Mouse (Mus musculus) heart, adult 2 months (tissue): ENCODE results near the gene Vps45. TPM values are rescaled to one million over a fixed set of nuclear protein-coding genes. Genes with fewer than 3 reads are reported as not detected.

Source experiments
- DNase-seq, 2 experiments: peaks; one replicate each; pipeline ENCODE4 v3.0.0; 2021
- H3K27ac ChIP-seq: fragments of 200-600 bp; 2 replicates; pipeline ENCODE4 v1.8.1; 2022
- H3K27me3 ChIP-seq: fragments of 200-500 bp; 2 replicates; pipeline ENCODE4 v1.6.1; 2012; ENCODE audit warnings: mild to moderate bottlenecking, low read length, inconsistent platforms, mixed read lengths; ENCODE audit not compliant: control insufficient read depth, insufficient read depth
- H3K36me3 ChIP-seq: fragments of 200-500 bp; 2 replicates; pipeline ENCODE4 v1.6.1; 2012; ENCODE audit warnings: low read length, inconsistent platforms; ENCODE audit not compliant: control insufficient read depth, insufficient read depth
- H3K4me1 ChIP-seq: fragments of 200-500 bp; 2 replicates; pipeline ENCODE4 v1.6.1; 2011; ENCODE audit warnings: low read length; ENCODE audit not compliant: control insufficient read depth, insufficient read depth
- H3K4me3 ChIP-seq: fragments of 200-600 bp; 2 replicates; pipeline ENCODE4 v1.8.1; 2022
- H3K79me2 ChIP-seq: fragments of 200-500 bp; replicated peaks from 2 replicates; pipeline ENCODE4 v1.6.1; 2012; ENCODE audit warnings: mild to moderate bottlenecking, inconsistent platforms, low read length, moderate library complexity, mixed read lengths; ENCODE audit not compliant: control insufficient read depth, insufficient read depth
- H3K9ac ChIP-seq: fragments of 200-500 bp; 2 replicates; pipeline ENCODE4 v1.6.1; 2012; ENCODE audit warnings: low read depth, mild to moderate bottlenecking, control low read depth, inconsistent platforms, low read length, mixed read lengths
- CTCF ChIP-seq: fragments of 200-600 bp; IDR thresholded peaks from 2 replicates; pipeline ENCODE4 v1.8.1; 2022; ENCODE audit warnings: antibody characterized with exemption, mild to moderate bottlenecking, moderate library complexity
- EP300 ChIP-seq: fragments of 200-500 bp; IDR thresholded peaks from 2 replicates; pipeline ENCODE4 v1.6.1; 2011; ENCODE audit warnings: low read depth, low read length, control low read depth; ENCODE audit not compliant: insufficient read depth
- POLR2A ChIP-seq: fragments of 200-500 bp; IDR thresholded peaks from 2 replicates; pipeline ENCODE4 v1.6.1; 2011; ENCODE audit warnings: mild to moderate bottlenecking, low read depth, low read length, control low read depth; ENCODE audit not compliant: insufficient read depth
- WGBS: fragments of 180-500 bp; shearing (Covaris S2); methylation state at CpG from one replicate; pipeline ENCODE4 v1.1.7; 2018; 5-methylcytosine and 5-hydroxymethylcytosine counted together
- intact Hi-C: fragments of 180-260 bp; cut with DNase I; formaldehyde crosslinking; loops from one replicate; pipeline ENCODE4 v1.15.1; 2025
- polyA plus RNA-seq: library from polyadenylated mRNA; depleted of rRNA; stranded (reverse); fragments of >200 nt; gene quantifications from 2 replicates; pipeline ENCODE4 v1.2.3, GENCODE M21; 2012
- total RNA-seq, 2 experiments: library from RNA; stranded (reverse); gene quantifications; 2 replicates each; pipeline ENCODE4 v1.2.3; 2021

The Vps45 gene
- total and polyA plus RNA-seq, 3 experiments, result 4.3 to 24.5 (median 23.0) TPM

- no peak overlapping the region for H3K9ac ChIP-seq
- WGBS, result 15% methylated on average over 5 of the region's 5 CpGs
Observed at GRCm38 (mm10) chr3:96012805-96013204, 45.5 kb downstream of the Vps45 start.

GRCm38 (mm10) chr3:96008463-96008862 is 49.8 kb downstream of the Vps45 start:
- DNase-seq, result no peak
- WGBS, result 65% methylated on average over 6 of the region's 6 CpGs
- Histone ChIP-seq H3K27me3 (no peaks in the 10 kb centered on the region), H3K4me3 (no peak overlapping the region), H3K27ac (no peak overlapping the region), H3K9ac (no peak overlapping the region), H3K36me3 (no peaks in the 10 kb centered on the region), H3K4me1 (no peaks in the 10 kb centered on the region), H3K79me2 (no peaks in the 10 kb centered on the region)
- TF ChIP-seq CTCF (no peak), POLR2A (no peak), EP300 (no peak)
- intact Hi-C loops, result no loop called here

More at GRCm38 (mm10) chr3:96012805-96013204, 45.5 kb downstream of the Vps45 start:
- Histone ChIP-seq H3K4me1 (no peaks in the 10 kb centered on the region), H3K27ac (peak overlapping the region; percentile 59), H3K79me2 (no peaks in the 10 kb centered on the region), H3K36me3 (no peaks in the 10 kb centered on the region), H3K4me3 (no peak overlapping the region), H3K27me3 (no peaks in the 10 kb centered on the region)
- intact Hi-C loops, result no loop called here
- no peak for DNase-seq
- TF ChIP-seq CTCF (no peak), POLR2A (no peak), EP300 (no peak)

GRCm38 (mm10) chr3:96001560-96001959 is 56.7 kb downstream of the Vps45 start:
- 83% methylated on average over 1 of the region's 1 CpGs for WGBS
- no peak overlapping the region for H3K4me3 ChIP-seq
- peaks cover 14% of the 10 kb centered on the region for H3K4me1 ChIP-seq
- intact Hi-C loops, result loop anchor here (5.0 kb wide), 1 partner anchor 34 kb away; no protein-coding TSS in a partner anchor
- no peak overlapping the region for H3K9ac ChIP-seq
- H3K36me3 ChIP-seq, result no peaks in the 10 kb centered on the region
- H3K27me3 ChIP-seq, result no peaks in the 10 kb centered on the region
- TF ChIP-seq EP300 (no peak), POLR2A (no peak), CTCF (no peak)
- peak overlapping the region; percentile 67 for H3K27ac ChIP-seq
- no peak for DNase-seq
- no peaks in the 10 kb centered on the region for H3K79me2 ChIP-seq

- no peaks in the 10 kb centered on the region for H3K27me3 ChIP-seq
- intact Hi-C loops, result loop anchor here (5.0 kb wide), 1 partner anchor 34 kb away; no protein-coding TSS in a partner anchor
- no peak overlapping the region for H3K4me3 ChIP-seq
- peak overlapping the region; percentile 67 for H3K27ac ChIP-seq
- H3K4me1 ChIP-seq, result peaks cover 14% of the 10 kb centered on the region
- H3K9ac ChIP-seq, result 0 out of 2 replicates have a peak overlapping the region, but pooled peaks have one; percentile 33
- no peaks in the 10 kb centered on the region for H3K36me3 ChIP-seq
- peak in 1 of 2 experiments; percentile 52 for DNase-seq
- TF ChIP-seq CTCF (no peak), EP300 (no peak), POLR2A (no peak)
- 31% methylated on average over 9 of the region's 9 CpGs for WGBS
- no peaks in the 10 kb centered on the region for H3K79me2 ChIP-seq
Observed at GRCm38 (mm10) chr3:96000921-96001501, 57.3 kb downstream of the Vps45 start.

- H3K4me3 ChIP-seq, result peak overlapping the region; percentile 21; the same call in 1 of the 2 replicates
- WGBS, result 30% methylated on average over 14 of the region's 14 CpGs
Observed at GRCm38 (mm10) chr3:96000080-96000632, 58.1 kb downstream of the Vps45 start.

More at GRCm38 (mm10) chr3:96000080-96000632, 58.1 kb downstream of the Vps45 start:
- peak in 1 of 2 experiments; percentile 49 for DNase-seq
- H3K9ac ChIP-seq, result peak overlapping the region; percentile 36
- H3K36me3 ChIP-seq, result no peaks in the 10 kb centered on the region
- intact Hi-C loops, result loop anchor here (5.0 kb wide), 1 partner anchor 33 kb away; no protein-coding TSS in a partner anchor
- H3K27ac ChIP-seq, result peak overlapping the region; percentile 67
- no peaks in the 10 kb centered on the region for H3K27me3 ChIP-seq
- H3K79me2 ChIP-seq, result no peaks in the 10 kb centered on the region
- TF ChIP-seq CTCF (no peak), EP300 (0 out of 2 replicates have a peak, but pooled peaks have one; percentile 7), POLR2A (peak; percentile 21; the same call in 1 of the 2 replicates)
- peaks cover 14% of the 10 kb centered on the region for H3K4me1 ChIP-seq
